Mouse (Mus musculus) heart, postnatal 0 days (tissue): ENCODE measurements around the gene Slc23a4. TPM values are rescaled to one million over a fixed set of nuclear protein-coding genes. Genes with fewer than 3 reads are reported as not detected.

Experiments
- ATAC-seq: fragments of 200-750 bp; cut with Nextera tagmentation; 2 replicates; pipeline ENCODE4 v1.8.0; 2017; ENCODE audit warnings: low read depth, moderate number of reproducible peaks, moderate library complexity; ENCODE audit not compliant: insufficient read depth
- DNase-seq: peaks from one replicate; pipeline ENCODE4 v3.0.0-alpha.2; 2016; ENCODE audit warnings: low spot score
- H3K27ac ChIP-seq: fragments of 300-500 bp; sonication (generic); 2 replicates; pipeline ENCODE4 v1.5.1; 2014; ENCODE audit warnings: low read depth, mild to moderate bottlenecking
- H3K27me3 ChIP-seq: fragments of 300-500 bp; sonication (generic); 2 replicates; pipeline ENCODE4 v1.6.1; 2014; ENCODE audit warnings: low read length, mixed read lengths; ENCODE audit not compliant: control insufficient read depth, insufficient read depth
- H3K36me3 ChIP-seq: fragments of 300-500 bp; sonication (generic); replicated peaks from 2 replicates; pipeline ENCODE4 v1.6.1; 2014; ENCODE audit warnings: low read length, mixed read lengths; ENCODE audit not compliant: control insufficient read depth, insufficient read depth
- H3K4me1 ChIP-seq: fragments of 300-500 bp; sonication (generic); 2 replicates; pipeline ENCODE4 v1.6.1; 2014; ENCODE audit warnings: antibody characterized with exemption; ENCODE audit not compliant: control insufficient read depth, insufficient read depth
- H3K4me2 ChIP-seq: fragments of 300-500 bp; sonication (generic); 2 replicates; pipeline ENCODE4 v1.6.1; 2014; ENCODE audit warnings: low read depth, mild to moderate bottlenecking, low read length, moderate library complexity
- H3K4me3 ChIP-seq: fragments of 300-500 bp; sonication (generic); 2 replicates; pipeline ENCODE4 v1.5.1; 2014; ENCODE audit warnings: low read depth, low read length
- H3K9ac ChIP-seq: fragments of 300-500 bp; sonication (generic); replicated peaks from 2 replicates; pipeline ENCODE4 v1.6.1; 2014; ENCODE audit warnings: low read depth, low read length, mixed read lengths
- H3K9me3 ChIP-seq: fragments of 300-500 bp; sonication (generic); replicated peaks from 2 replicates; pipeline ENCODE4 v1.6.1; 2016; ENCODE audit warnings: low read length; ENCODE audit not compliant: control insufficient read depth
- CTCF ChIP-seq: IDR thresholded peaks from 2 replicates; pipeline ENCODE4 v1.5.1; 2016; ENCODE audit warnings: antibody characterized with exemption, control low read depth, low read depth
- EP300 ChIP-seq: IDR thresholded peaks from 2 replicates; pipeline ENCODE4 v1.6.1; 2016; ENCODE audit warnings: antibody characterized with exemption, low read depth
- WGBS: fragments of 180-500 bp; shearing (Covaris S2); extraction: QIAGEN DNeasy Blood & Tissue Kit; methylation state at CpG from one replicate; pipeline ENCODE4 v1.1.7; 2014; 5-methylcytosine and 5-hydroxymethylcytosine counted together
- polyA plus RNA-seq: library from polyadenylated mRNA; unstranded; fragments of >200 nt; fragmentation: Nextera tagmentation; extraction: Ambion mirVana; gene quantifications from 2 replicates; pipeline ENCODE4 v1.2.1, GENCODE M21; 2015
- total RNA-seq: library from RNA; depleted of rRNA; stranded (reverse); fragments of >200 nt; gene quantifications from 2 replicates; pipeline ENCODE4 v1.2.3, GENCODE M21; 2014; ENCODE audit warnings: low replicate concordance

The Slc23a4 gene
- total and polyA plus RNA-seq, 2 experiments from 2014 or later, result 0.04 to 0.42 TPM

- no peak overlapping the region for H3K4me3 ChIP-seq
- H3K9me3 ChIP-seq, result no peaks in the 10 kb centered on the region
- TF ChIP-seq EP300, result no peak
- no peak for TF ChIP-seq CTCF
- WGBS, result 62% methylated on average over 7 of the region's 7 CpGs
- H3K27me3 ChIP-seq, result no peaks in the 10 kb centered on the region
- no peak overlapping the region for H3K4me2 ChIP-seq
- H3K27ac ChIP-seq, result peak overlapping the region; percentile 38; the same call in 1 of the 2 replicates
- no peak overlapping the region for H3K9ac ChIP-seq
- no peaks in the 10 kb centered on the region for H3K4me1 ChIP-seq
- no peaks in the 10 kb centered on the region for H3K36me3 ChIP-seq
- DNase-seq (no peak), ATAC-seq (no peak)
These were observed 49.8 kb downstream of the Slc23a4 start for GRCm38 (mm10) chr6:34938280-34938928.

- DNase-seq (no peak), ATAC-seq (no peak)
- H3K9me3 ChIP-seq, result no peaks in the 10 kb centered on the region
- TF ChIP-seq CTCF (peak; percentile 2; the same call in 1 of the 2 replicates), EP300 (no peak)
- no peak overlapping the region for H3K27ac ChIP-seq
- H3K36me3 ChIP-seq, result no peaks in the 10 kb centered on the region
- WGBS, result 69% methylated on average over 5 of the region's 5 CpGs
- H3K9ac ChIP-seq, result no peak overlapping the region
- H3K4me1 ChIP-seq, result no peaks in the 10 kb centered on the region
- no peak overlapping the region for H3K4me2 ChIP-seq
- no peaks in the 10 kb centered on the region for H3K27me3 ChIP-seq
- H3K4me3 ChIP-seq, result no peak overlapping the region
These were observed 51.5 kb downstream of the Slc23a4 start for GRCm38 (mm10) chr6:34936743-34937142.

- no peaks in the 10 kb centered on the region for H3K36me3 ChIP-seq
- H3K9ac ChIP-seq, result no peak overlapping the region
- no peak overlapping the region for H3K27ac ChIP-seq
- TF ChIP-seq CTCF, result no peak
- no peak for TF ChIP-seq EP300
- ATAC-seq, result no peak
- H3K27me3 ChIP-seq, result no peaks in the 10 kb centered on the region
- WGBS, result 69% methylated on average over 1 of the region's 1 CpGs
- H3K9me3 ChIP-seq, result no peaks in the 10 kb centered on the region
- H3K4me3 ChIP-seq, result no peak overlapping the region
- no peak overlapping the region for H3K4me2 ChIP-seq
- DNase-seq, result no peak
- no peaks in the 10 kb centered on the region for H3K4me1 ChIP-seq
These were observed 55.6 kb downstream of the Slc23a4 start for GRCm38 (mm10) chr6:34932633-34933032.

DNA sequence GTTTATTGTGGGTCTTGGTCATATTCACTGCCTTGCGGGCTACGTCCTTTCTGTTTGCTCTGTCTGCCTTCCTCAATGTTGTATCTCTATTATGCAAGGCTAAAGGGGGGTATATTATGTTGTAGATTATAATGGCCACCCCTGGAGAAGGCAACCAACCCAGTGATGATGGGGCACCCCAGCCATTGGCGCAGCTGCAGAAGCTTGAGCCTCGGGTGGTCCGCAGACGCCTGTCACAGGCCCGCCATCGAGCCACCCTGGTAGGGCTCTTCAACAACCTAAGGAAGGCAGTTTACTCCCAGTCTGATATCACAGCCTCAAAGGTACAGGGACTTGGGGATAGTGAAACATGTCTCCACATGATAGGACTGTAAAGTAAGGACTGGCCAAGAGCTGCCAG, 60.6 kb downstream of the Slc23a4 start:
- DNase-seq, result no peak
- Histone ChIP-seq H3K9me3 (no peaks in the 10 kb centered on the region), H3K9ac (no peak overlapping the region), H3K4me3 (no peak overlapping the region), H3K27ac (no peak overlapping the region), H3K27me3 (no peaks in the 10 kb centered on the region), H3K4me2 (no peak overlapping the region), H3K36me3 (no peaks in the 10 kb centered on the region), H3K4me1 (no peaks in the 10 kb centered on the region)
- ATAC-seq, result no peak
- no peak for TF ChIP-seq EP300
- no peak for TF ChIP-seq CTCF
- 87% methylated on average over 8 of the region's 8 CpGs for WGBS

- ATAC-seq, result 0 out of 2 replicates have a peak, but pooled peaks have one; percentile 48
These were observed 61.0 kb downstream of the Slc23a4 start for GRCm38 (mm10) chr6:34927156-34927555.

GRCm38 (mm10) chr6:34921941-34922340, 66.3 kb downstream of the Slc23a4 start:
- TF ChIP-seq CTCF, result peak; percentile 99
- TF ChIP-seq EP300, result no peak
- H3K9ac ChIP-seq, result no peak overlapping the region
- no peaks in the 10 kb centered on the region for H3K9me3 ChIP-seq
- 41% methylated on average over 13 of the region's 14 CpGs for WGBS
- DNase-seq (peak; percentile 79), ATAC-seq (peak; percentile 85)
- no peak overlapping the region for H3K27ac ChIP-seq
- H3K4me1 ChIP-seq, result no peaks in the 10 kb centered on the region
- H3K4me3 ChIP-seq, result no peak overlapping the region
- H3K4me2 ChIP-seq, result no peak overlapping the region
- no peaks in the 10 kb centered on the region for H3K27me3 ChIP-seq
- H3K36me3 ChIP-seq, result no peaks in the 10 kb centered on the region

More at GRCm38 (mm10) chr6:34927156-34927555, 61.0 kb downstream of the Slc23a4 start:
- Histone ChIP-seq H3K9ac (no peak overlapping the region), H3K4me2 (no peak overlapping the region), H3K27ac (no peak overlapping the region), H3K36me3 (no peaks in the 10 kb centered on the region), H3K9me3 (no peaks in the 10 kb centered on the region), H3K4me3 (no peak overlapping the region), H3K4me1 (no peaks in the 10 kb centered on the region), H3K27me3 (no peaks in the 10 kb centered on the region)
- DNase-seq, result peak; percentile 41
- 38% methylated on average over 4 of the region's 4 CpGs for WGBS
- peak; percentile 78 for TF ChIP-seq CTCF
- no peak for TF ChIP-seq EP300
